Mouse (Mus musculus): ENCODE results near the gene Tbl2. TPM values are rescaled to one million over a fixed set of nuclear protein-coding genes. Genes with fewer than 3 reads are reported as not detected.

Gene Tbl2
- polyA plus RNA-seq, 1 experiment from 2014 or later = 15.9 TPM

DNA sequence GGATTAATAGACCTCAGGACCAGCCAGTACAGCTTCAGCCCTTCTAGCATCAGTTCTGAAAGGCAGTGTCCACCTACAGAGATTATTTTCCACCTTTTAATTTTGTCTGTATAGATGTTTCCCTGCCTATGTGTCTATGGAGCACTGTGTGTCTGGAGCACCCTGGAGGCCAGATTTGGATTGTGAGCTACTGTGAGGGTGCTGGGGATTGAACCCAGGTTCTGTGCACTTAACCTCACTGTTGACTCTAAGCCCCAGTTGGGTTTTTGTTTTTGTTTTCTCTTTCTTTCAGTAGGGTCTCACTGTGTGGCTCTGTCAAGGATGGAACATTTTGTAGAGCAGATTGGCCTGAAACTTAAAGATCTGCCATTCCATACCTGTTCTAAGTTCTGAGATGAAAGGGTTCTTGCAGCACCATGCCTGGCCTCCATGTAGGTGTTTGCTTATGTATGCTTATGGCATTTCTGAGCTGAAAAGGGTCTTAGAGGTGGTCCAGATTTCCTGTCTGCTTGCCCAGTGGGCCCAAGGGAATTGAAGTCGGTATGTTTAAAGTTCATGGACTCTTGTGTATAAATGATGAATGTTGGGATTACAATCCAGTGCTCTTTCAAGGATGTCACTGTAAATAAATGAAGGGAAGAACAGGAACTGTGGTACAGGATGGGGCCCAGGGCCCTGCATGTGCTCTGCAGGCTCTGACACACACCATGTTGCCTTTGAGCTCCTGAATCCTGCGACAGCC, 40.0 kb downstream of the Tbl2 start:
- Histone ChIP-seq H3K27me3 (no peaks in the 10 kb centered on the region), H3K4me1 (replicated peaks) (peaks cover 67% of the 10 kb centered on the region), H3K9ac (peak overlapping the region; percentile 95), H3K4me2 (peak overlapping the region; percentile 92), H3K27ac (replicated peaks) (no peak overlapping the region), H3K4me3 (peak overlapping the region; percentile 99), H3K36me3 (peaks cover 17% of the 10 kb centered on the region), H3K9me3 (0 out of 2 replicates have a peak, but pooled peaks cover 3% of the 10 kb centered on the region)
- 55% methylated on average over 2 of the region's 2 CpGs for WGBS
- no peak for ATAC-seq (ENCODE audit: low read depth)

DNA sequence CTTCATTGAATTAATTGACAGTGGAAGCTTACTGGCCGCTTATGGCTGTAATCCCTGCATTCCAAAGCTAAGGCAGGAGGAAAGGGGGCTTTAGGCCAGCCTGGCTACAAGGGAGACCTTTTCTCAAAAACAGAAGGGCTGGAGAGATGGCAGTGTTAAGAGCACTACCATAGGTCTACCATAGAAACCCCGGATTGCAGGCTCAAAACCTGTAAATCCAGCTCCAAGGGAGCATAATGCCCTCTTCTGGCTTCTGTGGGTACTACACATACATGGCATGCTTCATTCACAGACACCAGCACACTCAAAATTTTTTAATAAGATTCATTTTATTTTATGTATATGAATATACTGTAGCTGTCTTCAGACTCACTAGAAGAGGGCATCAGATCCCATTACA, 42.2 kb downstream of the Tbl2 start:
- Histone ChIP-seq H3K27me3 (no peaks in the 10 kb centered on the region), H3K4me2 (no peak overlapping the region), H3K4me1 (replicated peaks) (peaks cover 60% of the 10 kb centered on the region), H3K9ac (no peak overlapping the region), H3K9me3 (no peaks in the 10 kb centered on the region), H3K36me3 (peaks cover 32% of the 10 kb centered on the region), H3K4me3 (no peak overlapping the region), H3K27ac (replicated peaks) (no peak overlapping the region)
- WGBS = 37% methylated on average over 2 of the region's 2 CpGs
- no peak for ATAC-seq (ENCODE audit: low read depth)

DNA sequence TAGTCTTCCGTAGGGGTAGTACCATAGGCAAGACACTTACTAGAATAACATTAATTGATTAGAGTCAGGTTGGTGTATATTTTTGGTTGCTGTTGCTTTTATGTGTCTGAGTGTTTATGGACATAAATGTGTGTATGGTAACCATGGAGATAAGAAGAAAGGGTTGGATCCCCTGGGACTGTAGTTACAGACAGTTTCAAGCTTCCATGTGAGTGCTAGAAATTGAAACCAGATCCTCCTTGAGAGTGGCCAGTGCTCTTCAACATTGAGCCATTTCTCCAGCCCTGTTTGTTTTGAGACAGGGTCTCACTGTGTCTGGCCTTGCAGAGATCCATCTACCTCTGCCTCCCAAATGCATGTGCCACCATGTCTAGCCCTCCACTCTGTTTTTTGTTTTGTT, 43.0 kb downstream of the Tbl2 start:
- Histone ChIP-seq H3K9me3 (no peaks in the 10 kb centered on the region), H3K36me3 (peaks cover 38% of the 10 kb centered on the region), H3K4me1 (replicated peaks) (peaks cover 60% of the 10 kb centered on the region), H3K27me3 (no peaks in the 10 kb centered on the region), H3K27ac (replicated peaks) (no peak overlapping the region), H3K9ac (0 out of 2 replicates have a peak overlapping the region, but pooled peaks have one; percentile 22), H3K4me3 (no peak overlapping the region), H3K4me2 (no peak overlapping the region)
- 94% methylated on average over 1 of the region's 1 CpGs for WGBS
- ATAC-seq (ENCODE audit: low read depth) = no peak

DNA sequence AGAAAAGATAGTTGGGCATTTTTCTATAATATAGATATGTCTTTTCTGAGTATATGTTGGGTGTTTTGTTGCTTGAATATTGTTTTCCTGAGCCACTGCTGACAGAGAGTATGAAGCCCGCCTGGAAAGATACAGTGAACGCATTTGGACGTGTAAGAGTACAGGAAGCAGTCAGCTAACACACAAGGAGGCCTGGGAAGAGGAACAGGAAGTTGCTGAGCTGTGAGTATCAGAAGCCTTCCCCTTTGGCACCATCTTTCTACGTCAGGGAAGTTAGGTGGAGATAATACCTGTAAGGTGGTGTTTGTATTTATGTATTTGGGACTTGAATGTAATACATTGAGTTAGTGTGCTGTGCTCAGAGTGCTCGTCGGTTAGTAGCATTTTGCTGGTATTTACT, 46.9 kb downstream of the Tbl2 start:
- Histone ChIP-seq H3K9me3 (no peaks in the 10 kb centered on the region), H3K4me3 (no peak overlapping the region), H3K9ac (no peak overlapping the region), H3K27me3 (no peaks in the 10 kb centered on the region), H3K36me3 (peaks cover 60% of the 10 kb centered on the region), H3K4me2 (no peak overlapping the region), H3K4me1 (replicated peaks) (peaks cover 28% of the 10 kb centered on the region), H3K27ac (replicated peaks) (no peak overlapping the region)
- WGBS = 88% methylated on average over 6 of the region's 6 CpGs
- ATAC-seq (ENCODE audit: low read depth) = no peak

DNA sequence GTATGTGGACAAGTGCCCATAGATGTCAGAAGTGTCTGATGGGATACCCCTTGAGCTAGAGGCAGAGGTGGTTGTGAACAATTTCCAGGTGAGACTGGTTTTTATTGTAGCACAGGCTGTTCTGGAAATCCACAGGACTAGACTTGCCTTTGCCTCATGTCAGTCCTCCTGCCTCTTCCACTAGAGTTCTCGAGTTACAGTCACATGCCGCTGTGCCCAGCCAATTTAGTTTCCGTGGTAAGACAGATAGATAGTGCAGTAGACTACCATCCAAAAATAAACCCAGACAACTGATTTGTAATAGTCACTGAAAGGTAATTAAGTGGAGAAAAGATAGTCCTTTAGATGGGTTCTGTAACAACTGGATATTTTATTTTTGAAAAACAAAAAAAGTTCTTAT, 53.3 kb downstream of the Tbl2 start:
- Histone ChIP-seq H3K9ac (no peak overlapping the region), H3K36me3 (peaks cover 79% of the 10 kb centered on the region), H3K4me2 (no peak overlapping the region), H3K4me3 (no peak overlapping the region), H3K27ac (replicated peaks) (no peak overlapping the region), H3K9me3 (no peaks in the 10 kb centered on the region), H3K27me3 (no peaks in the 10 kb centered on the region), H3K4me1 (replicated peaks) (no peaks in the 10 kb centered on the region)
- 83% methylated on average over 3 of the region's 3 CpGs for WGBS
- ATAC-seq (ENCODE audit: low read depth) = no peak

DNA sequence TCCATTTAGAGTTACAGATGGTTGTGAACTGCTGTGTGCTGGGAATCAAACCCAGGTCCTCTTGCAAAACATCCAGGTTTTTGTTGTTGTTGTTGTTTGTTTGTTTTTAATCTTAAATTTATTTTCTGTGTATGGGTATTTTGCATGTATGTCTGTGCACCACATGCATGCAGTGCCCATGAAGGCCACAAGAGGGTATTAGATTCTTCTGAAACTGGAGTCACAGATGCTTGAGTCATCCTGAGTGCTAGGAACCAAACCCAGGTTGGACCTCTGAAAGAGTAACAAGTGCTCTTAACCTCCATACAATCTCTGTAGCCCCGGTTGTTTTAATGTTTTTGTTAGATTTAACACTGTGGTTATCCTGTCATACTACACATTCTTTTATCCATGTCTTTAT, 58.7 kb downstream of the Tbl2 start:
- no peak overlapping the region for H3K4me3 ChIP-seq
- no peaks in the 10 kb centered on the region for H3K27me3 ChIP-seq
- no peak overlapping the region for H3K27ac ChIP-seq (replicated peaks)
- no peaks in the 10 kb centered on the region for H3K9me3 ChIP-seq
- H3K4me1 ChIP-seq (replicated peaks) = no peaks in the 10 kb centered on the region
- H3K4me2 ChIP-seq = no peak overlapping the region
- WGBS = 95% methylated on average over 1 of the region's 1 CpGs
- no peak for ATAC-seq (ENCODE audit: low read depth)
- no peak overlapping the region for H3K9ac ChIP-seq
- H3K36me3 ChIP-seq = peaks cover 90% of the 10 kb centered on the region

Small RNA genes lying within 50 kb of the gene (microRNA-seq; reads per million reads assigned to microRNA genes)
- gene Gm25315 = not detected

Other genes starting within 250 kb of the Tbl2 start
- not detected in 2 replicates for gene Tmem270, start 242.9 kb upstream of the Tbl2 start, polyA plus RNA-seq (2015; fragmentation: Nextera tagmentation; extraction: Ambion mirVana)
- gene Cldn13, start 234.1 kb upstream of the Tbl2 start, polyA plus RNA-seq (2015; fragmentation: Nextera tagmentation; extraction: Ambion mirVana) = 0.29 and 0.49 TPM in 2 replicates
- 8.8 and 9.0 TPM in 2 replicates for gene Mettl27, start 217.3 kb upstream of the Tbl2 start, polyA plus RNA-seq (2015; fragmentation: Nextera tagmentation; extraction: Ambion mirVana)
- 0.38 and 0.85 TPM in 2 replicates for gene Cldn4, start 202.7 kb upstream of the Tbl2 start, polyA plus RNA-seq (2015; fragmentation: Nextera tagmentation; extraction: Ambion mirVana)
- gene Cldn3, start 163.4 kb upstream of the Tbl2 start, polyA plus RNA-seq (2015; fragmentation: Nextera tagmentation; extraction: Ambion mirVana) = 0.81 and 2.4 TPM in 2 replicates
- gene Abhd11, start 140.5 kb upstream of the Tbl2 start, polyA plus RNA-seq (2015; fragmentation: Nextera tagmentation; extraction: Ambion mirVana) = 63.6 and 72.2 TPM in 2 replicates
- 76.8 and 90.9 TPM in 2 replicates for gene Stx1a, start 126.2 kb upstream of the Tbl2 start, polyA plus RNA-seq (2015; fragmentation: Nextera tagmentation; extraction: Ambion mirVana)
- 35.5 and 37.1 TPM in 2 replicates for gene Dnajc30, start 85.5 kb upstream of the Tbl2 start, polyA plus RNA-seq (2015; fragmentation: Nextera tagmentation; extraction: Ambion mirVana)
- 83.0 and 93.7 TPM in 2 replicates for gene Bud23, start 84.7 kb upstream of the Tbl2 start, polyA plus RNA-seq (2015; fragmentation: Nextera tagmentation; extraction: Ambion mirVana)
- 26.3 and 31.7 TPM in 2 replicates for gene Vps37d, start 71.4 kb upstream of the Tbl2 start, polyA plus RNA-seq (2015; fragmentation: Nextera tagmentation; extraction: Ambion mirVana)
- gene Mlxipl, start 59.8 kb upstream of the Tbl2 start, polyA plus RNA-seq (2015; fragmentation: Nextera tagmentation; extraction: Ambion mirVana) = 0.56 and 1.2 TPM in 2 replicates
- gene Bcl7b, start 18.6 kb downstream of the Tbl2 start, polyA plus RNA-seq (2015; fragmentation: Nextera tagmentation; extraction: Ambion mirVana) = 49.2 and 50.0 TPM in 2 replicates
- 32.0 and 35.9 TPM in 2 replicates for gene Baz1b, start 37.6 kb downstream of the Tbl2 start, polyA plus RNA-seq (2015; fragmentation: Nextera tagmentation; extraction: Ambion mirVana)
- 11.6 and 12.1 TPM in 2 replicates for gene Fzd9, start 101.6 kb downstream of the Tbl2 start, polyA plus RNA-seq (2015; fragmentation: Nextera tagmentation; extraction: Ambion mirVana)
- gene Fkbp6, start 200.4 kb downstream of the Tbl2 start, polyA plus RNA-seq (2015; fragmentation: Nextera tagmentation; extraction: Ambion mirVana) = 0.15 TPM in 1 of 2 replicates, not detected in the other
- gene Trim50, start 203.6 kb downstream of the Tbl2 start, polyA plus RNA-seq (2015; fragmentation: Nextera tagmentation; extraction: Ambion mirVana) = not detected in 2 replicates
- 27.2 and 31.9 TPM in 2 replicates for gene Nsun5, start 220.3 kb downstream of the Tbl2 start, polyA plus RNA-seq (2015; fragmentation: Nextera tagmentation; extraction: Ambion mirVana)
- gene Pom121, start 244.9 kb downstream of the Tbl2 start, polyA plus RNA-seq (2015; fragmentation: Nextera tagmentation; extraction: Ambion mirVana) = 10.8 and 13.0 TPM in 2 replicates